Mouse (Mus musculus): ENCODE results near the gene Nudt3.

Nudt3 gene

GRCm38 (mm10) chr17:27544551-27544950, 78.7 kb downstream of the Nudt3 start:
- no peak for DNase-seq

GRCm38 (mm10) chr17:27541984-27542383, 81.3 kb downstream of the Nudt3 start:
- no peak for DNase-seq

GRCm38 (mm10) chr17:27541261-27541660, 82.0 kb downstream of the Nudt3 start:
- DNase-seq, result no peak

- peak; percentile 91 for DNase-seq
Observed at GRCm38 (mm10) chr17:27534718-27535117, 88.6 kb downstream of the Nudt3 start.

DNA sequence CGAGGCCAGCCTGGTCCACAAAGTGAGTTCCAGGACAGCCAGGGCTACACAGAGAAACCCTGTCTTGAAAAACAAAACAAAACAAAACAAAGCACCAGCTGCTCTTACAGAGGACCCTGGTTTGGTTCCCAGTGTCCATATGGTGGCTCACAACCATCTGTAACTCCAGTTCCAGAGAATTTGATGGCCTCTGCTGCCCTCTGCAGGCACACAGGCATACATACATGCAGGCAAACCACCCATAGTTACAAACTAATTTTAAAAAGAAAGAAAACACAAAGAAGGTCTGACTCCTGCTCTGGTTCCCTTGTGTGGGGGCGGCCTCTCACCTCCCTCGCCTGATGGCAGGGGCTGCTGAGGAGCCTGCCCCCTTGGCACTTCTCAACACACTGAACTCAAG, 89.9 kb downstream of the Nudt3 start:
- no peak for DNase-seq

GRCm38 (mm10) chr17:27532095-27532494, 91.2 kb downstream of the Nudt3 start:
- no peak for DNase-seq

All from kidney, adult 18-20 months (tissue).